Mouse (Mus musculus) adrenal gland, adult 18-20 months (tissue): Measurements from ENCODE around the gene Mapkapk2. TPM values are rescaled to one million over a fixed set of nuclear protein-coding genes. Genes with fewer than 3 reads are reported as not detected.
"Not testable (repeated sequence)": the region's sequence is repeated elsewhere in the genome, so short reads cannot be mapped to it uniquely, and the experiment has no call there.

Source experiments
- DNase-seq, 2 experiments: peaks; one replicate each; pipeline ENCODE4 v3.0.0; 2021 to 2022; ENCODE audit warnings: low spot score in 2 of 2
- long read RNA-seq, 2 experiments: library from polyadenylated mRNA; stranded (forward); transcript quantifications; one replicate each; pipeline ENCODE4 v2.0.0; 2021
- total RNA-seq, 2 experiments: library from RNA; stranded (reverse); gene quantifications; 1 replicate in 1 of 2; 2 replicates in 1 of 2; pipeline ENCODE4 v1.2.3; 2021

Gene Mapkapk2
- total RNA-seq: 100 to 1,000 TPM; 198 to 219 TPM
- long read RNA-seq, experiment 1, transcript Mapkapk2-201 (10 exons, 2,854 nt): major isoform, 335 of 366 reads
- long read RNA-seq, experiment 1, partial matches to known transcripts: 6 of 366 reads
- long read RNA-seq, experiment 1, other reads (novel, unspliced or antisense): 25 of 366 reads
- long read RNA-seq, experiment 2, transcript Mapkapk2-201 (10 exons, 2,854 nt): major isoform, 433 of 490 reads
- long read RNA-seq, experiment 2, partial matches to known transcripts: 24 of 490 reads
- long read RNA-seq, experiment 2, other reads (novel, unspliced or antisense): 33 of 490 reads

DNA sequence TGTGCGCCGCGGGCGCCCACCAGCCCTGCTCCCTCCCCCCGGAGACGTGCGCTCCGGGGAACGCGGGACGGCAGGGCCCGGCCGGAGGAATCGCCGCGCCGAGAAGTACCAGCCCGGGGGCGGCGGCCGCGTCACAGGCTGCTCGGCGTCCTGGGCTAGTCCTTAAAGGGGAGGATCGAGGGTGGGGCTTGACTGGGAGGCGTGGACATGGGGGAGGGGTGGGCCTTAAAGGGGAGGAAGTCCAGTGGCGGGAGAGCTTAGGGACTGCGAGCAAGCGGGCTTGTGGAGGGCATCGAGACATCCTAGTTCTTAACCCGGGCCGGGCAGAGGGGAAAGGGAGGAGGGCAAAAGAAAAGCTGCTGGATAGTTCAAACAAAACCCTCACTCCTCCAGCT is at the start of gene Mapkapk2:
Gene Mapkapk2, minus strand, starts transcription at position 127 of the 395 bp plus-strand sequence.
- peak; percentile 94 to 96 for DNase-seq

DNA sequence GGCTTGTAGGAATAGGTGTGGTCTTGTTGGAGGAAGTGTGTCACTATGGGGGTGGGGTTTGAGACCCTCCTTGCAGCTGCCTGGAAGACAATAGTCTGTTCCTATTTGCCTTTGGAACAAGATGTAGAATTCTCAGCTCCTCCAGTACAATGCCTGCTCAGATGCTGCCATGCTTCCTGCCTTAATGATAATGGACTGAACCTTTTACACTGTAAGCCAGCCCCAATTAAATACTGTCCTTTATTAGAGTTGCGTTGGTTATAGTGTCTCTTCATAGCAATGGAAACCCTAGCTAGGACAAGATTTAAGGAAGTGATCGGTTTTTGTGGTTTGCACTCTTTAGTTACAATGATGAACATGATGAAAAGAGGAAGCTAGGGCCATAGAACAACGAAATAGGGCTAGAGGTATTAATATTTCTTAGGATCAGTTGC is 48.6 kb upstream of the Mapkapk2 start:
- no peak for DNase-seq

GRCm38 (mm10) chr1:131145222-131145621 is 47.6 kb upstream of the Mapkapk2 start:
- DNase-seq: not testable (repeated sequence)

- no peak for DNase-seq
Observed at GRCm38 (mm10) chr1:131142472-131142871, 44.8 kb upstream of the Mapkapk2 start.

DNA sequence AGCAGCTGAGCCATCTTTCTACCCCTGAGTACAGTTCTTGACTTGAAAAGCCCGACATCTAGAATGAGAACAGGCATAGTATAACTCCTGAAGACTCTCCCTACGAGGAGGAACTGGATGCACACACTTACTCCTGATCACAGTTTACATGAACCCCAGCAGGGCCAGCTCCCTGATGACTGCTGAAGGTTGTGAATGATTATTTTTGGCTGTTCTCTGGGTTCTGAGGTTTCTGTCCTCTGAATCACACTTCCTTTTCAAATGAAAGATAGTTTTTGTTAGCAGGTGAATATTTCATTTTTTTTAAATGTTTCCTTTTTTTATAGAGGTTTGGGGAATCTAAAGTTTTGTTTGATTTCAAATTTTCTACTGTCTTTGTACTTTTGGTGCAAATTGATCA is 43.8 kb upstream of the Mapkapk2 start:
- DNase-seq: no peak

DNA sequence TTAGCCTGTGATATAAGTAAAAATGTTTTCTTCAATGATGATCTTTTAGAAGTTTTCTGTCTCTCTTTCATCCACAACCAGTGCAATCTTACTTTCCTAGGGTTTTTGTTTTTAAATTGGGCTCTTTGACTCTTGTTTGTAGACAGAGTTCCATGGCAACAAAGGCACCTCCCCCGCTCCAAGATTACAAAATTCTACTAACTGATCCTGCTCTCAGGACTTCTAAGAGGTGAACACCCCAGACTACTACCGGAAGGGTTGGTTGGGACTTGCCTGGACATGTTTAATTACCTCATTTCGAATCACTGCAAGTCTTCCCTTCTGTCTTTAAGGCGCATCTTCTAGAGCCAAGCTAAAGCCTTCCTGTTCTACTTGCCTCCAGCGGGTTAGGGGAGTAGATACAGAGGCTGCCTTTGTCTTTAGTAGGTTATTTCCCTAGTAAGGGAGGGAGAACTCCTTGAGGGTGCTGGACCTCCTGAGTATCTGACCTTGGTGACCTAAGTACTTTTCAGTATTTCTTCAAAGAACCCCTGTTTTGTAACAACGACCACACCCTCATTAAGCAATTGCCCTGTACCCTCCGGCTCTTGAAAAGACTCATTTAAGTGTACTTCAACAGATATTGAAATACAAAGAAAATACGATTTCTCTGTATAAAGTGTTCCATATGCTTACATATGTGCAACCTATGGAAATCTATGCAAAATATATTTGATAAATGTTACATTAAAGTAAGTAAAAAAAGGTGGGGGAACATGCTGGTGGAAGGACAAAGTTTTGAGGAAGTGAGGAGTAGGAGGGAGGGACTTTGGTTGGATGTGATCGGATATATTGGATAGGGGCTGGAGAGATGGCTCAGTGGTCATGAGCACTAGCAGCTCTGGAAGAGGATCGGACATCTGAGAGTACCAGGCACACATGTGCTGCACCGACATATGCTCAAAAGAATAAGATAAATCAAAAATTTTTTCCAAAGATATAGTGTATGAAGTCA is 41.8 kb upstream of the Mapkapk2 start:
- no peak for DNase-seq

DNA sequence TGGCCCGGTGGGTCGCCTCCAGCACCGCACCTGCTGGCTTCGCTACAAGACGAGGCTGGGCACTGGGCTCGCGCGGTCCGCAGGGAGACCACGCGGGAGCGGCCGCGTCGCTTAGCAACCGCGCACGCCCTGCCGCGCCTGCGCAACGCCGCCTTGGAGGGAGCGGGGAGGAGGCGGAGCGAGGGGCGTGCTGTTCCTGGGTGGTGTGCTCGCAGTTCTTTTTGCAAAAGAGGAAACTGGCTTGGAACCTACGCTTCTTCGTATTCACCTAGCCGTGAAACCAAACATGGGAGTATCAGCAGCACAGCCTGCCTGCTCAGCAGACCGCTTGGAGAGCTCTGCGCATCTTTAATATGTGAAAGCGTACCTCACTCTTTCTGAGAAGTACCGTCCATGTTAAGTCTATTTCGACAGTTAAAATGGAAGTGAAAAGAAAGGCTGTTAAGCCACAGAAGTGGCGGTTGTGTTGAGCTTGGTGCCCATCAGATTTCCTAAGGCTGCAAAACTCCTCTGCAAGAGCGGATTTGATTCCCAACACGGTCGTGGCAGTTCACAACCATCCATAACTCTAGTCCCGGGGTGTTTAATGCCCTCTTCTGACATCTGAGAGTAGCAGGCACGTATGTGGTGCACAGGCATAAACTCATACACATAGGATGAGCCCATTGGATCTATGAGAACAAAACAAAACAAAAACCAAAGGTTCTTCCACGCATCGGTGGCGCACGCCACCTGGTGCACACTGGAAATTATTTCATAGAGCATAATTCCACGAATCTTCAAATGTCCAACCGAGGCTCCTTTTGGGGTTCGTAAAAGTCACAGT is 40.8 kb upstream of the Mapkapk2 start, which contains the start of gene Dyrk3:
Gene Dyrk3, minus strand, starts transcription at position 150 of the 826 bp plus-strand sequence.
- peak; percentile 92 to 93 for DNase-seq

DNA sequence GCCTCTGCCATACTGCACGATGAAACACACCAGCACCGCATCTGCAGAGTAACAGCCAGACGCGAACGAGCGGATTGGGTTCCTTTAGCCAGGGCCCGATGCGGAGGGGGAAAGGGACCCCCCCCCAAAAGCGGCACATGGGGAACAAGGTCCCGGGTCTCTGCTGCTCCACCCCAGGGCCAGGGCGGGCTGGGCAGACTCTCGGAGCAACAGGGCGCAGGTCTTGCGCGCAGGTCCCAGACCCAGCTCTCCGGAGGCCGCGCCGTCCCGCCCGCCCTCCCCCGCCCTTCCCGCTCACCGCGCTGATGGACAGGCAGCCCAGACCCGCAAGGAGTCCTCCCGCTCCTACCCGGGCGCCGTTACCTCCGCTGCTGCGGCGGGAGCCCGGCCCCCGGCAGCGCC is 40.1 kb upstream of the Mapkapk2 start:
- DNase-seq: no peak

DNA sequence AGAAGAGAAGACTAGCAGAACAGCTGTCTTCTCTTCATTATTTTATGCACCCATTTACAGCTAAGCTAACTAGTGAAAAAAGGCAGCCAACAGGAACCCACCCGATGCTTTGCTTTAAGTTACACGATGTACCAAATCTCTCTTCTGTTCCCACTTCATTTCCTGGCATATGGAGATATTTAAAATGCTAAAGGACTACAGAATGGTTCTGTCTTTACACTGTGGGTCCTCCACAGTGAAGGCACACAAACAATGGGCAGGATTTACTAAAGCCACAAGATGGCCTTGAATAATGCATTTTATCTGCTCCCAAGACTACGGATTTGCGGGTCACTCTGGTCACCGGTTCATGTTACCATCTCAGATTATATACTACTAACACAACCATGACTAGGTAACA is 39.5 kb upstream of the Mapkapk2 start:
- DNase-seq: no peak

DNA sequence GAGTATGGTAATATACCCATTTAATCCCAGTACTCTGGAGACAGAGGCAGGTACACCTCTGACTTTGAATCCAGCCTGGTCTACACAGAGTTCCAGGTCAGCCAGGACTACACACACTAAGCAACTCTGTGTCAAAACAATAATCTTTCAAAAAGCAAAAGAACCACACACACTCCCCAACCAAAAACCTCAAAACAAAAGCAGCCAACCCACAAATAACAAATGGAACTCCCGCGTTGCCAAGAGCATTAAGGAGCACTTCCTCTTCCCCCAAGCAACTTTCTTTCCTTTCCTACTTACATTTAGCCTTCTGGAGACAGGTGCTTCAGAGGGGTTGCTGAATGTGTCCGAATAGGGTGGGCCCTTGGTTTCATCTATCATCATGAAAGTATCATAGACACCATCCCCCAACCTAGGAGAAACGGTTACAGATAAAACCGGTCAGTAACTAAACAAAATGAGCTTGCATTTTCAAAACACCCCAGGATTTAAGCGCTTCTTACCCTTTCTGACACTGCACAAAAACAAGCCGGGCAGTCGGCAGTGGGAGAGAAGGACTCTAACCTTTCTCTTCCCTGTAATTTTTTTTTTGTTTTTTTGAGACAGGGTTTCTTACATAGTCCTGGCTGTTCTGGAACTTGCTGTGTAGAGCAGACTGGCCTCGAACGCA is 38.5 kb upstream of the Mapkapk2 start:
- DNase-seq: no peak

DNA sequence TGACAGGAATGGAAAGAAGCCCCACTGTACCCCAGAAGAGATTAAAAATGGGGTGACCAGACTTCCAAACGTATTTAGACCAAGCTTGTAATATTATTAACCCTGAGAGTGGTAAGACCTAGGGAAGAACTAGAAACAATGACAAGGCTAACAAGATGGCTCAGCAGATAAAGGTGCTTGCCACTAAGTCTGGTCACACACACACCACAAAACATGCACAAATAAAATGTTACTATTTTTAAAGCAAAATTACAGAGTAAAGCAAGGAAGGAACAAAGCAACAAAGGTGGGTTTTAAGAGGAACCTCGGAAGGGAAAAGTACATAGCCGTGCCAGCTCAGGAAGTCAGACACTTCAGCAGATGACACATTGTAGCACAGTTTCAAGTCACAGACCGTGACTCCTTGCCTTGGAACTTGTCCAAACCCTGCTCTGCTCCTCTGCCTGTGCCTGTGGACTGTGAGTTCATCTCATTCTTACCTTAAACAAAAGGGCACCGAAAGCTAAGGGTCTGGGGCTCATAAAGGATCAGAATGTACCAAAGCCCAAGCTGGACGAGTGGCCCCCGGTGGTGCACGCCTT is 37.4 kb upstream of the Mapkapk2 start:
- DNase-seq: peak in 1 of 2 experiments; percentile 64

DNA sequence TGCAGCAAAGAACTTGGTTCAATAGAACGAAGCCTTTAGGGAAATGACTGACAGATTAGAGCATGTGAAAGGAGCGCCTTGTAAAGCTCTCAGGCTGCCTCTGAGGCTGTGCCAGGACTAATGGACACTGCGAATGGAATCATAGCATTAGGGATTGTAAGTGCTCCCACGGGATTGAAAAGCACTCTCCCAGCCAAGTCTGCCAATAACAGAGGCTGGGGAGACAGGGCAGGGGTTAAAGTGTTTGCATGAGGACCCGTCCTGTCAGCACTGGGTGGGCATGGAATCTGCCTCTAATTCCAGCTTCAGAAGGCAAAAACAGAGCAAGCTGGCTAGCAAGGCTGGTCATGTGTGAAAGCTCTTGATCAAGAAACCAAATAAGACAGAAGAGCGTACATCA is 36.6 kb upstream of the Mapkapk2 start:
- DNase-seq: no peak

DNA sequence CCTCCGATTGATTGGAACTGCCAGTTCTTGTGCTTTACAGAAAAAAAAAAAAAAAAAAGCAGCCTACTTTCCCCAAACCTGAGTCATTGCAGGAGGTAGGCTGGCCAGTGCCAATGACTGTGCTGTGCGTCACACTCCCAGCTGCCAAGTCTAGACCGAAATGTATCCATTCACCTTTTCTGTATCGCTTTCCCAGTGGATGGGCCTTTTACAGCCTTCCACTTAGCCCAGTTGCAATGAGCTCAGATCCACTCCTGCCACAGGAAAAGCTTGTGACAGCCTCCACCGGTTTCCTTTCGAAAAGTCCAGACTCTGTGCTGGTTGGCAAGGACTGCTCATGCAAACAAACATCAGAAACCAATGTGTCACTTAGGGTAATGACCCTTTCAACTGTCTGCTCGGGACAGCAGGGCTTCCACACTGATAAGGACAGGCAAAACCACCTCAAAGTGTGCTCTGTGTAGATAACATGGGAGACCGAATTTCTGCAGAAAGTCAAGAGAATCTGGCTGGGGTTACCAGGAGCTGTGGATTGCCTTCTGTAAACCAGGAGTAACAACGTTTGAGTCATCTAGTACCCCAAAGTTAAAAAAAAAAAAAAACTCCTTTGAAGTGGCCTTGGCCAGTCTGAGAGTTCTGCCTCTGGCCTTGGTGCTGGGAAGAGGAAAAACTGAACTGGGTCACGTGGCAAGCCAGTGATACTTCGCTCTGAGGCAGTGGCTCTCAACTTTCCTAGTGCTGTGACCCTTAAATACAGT is 28.5 kb upstream of the Mapkapk2 start:
- peak in 1 of 2 experiments; percentile 43 for DNase-seq

- DNase-seq: no peak
Observed at GRCm38 (mm10) chr1:131123522-131124265, 26.1 kb upstream of the Mapkapk2 start.

DNA sequence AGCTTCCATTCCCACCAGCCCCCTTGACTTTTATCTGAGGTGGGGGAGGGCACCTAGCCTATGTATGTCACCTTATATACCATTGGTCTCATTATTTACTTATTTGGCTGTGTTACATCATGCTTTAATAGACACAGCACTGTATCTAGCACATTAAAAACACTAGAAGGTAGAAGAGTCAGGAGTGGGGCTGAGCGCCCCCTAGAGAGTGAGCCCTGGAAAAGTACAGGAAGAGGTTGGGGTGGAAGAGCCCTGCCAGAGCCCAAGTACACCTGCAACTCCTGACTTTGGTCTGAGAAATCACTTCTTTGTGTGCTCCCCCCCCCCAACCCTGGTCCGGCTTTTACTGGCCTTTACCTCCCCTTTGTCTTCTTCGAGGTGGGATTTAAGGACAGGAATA is 24.4 kb upstream of the Mapkapk2 start:
- no peak for DNase-seq

GRCm38 (mm10) chr1:131119026-131119425 is 21.4 kb upstream of the Mapkapk2 start:
- no peak for DNase-seq

GRCm38 (mm10) chr1:131118530-131118929 is 20.9 kb upstream of the Mapkapk2 start:
- no peak for DNase-seq

DNA sequence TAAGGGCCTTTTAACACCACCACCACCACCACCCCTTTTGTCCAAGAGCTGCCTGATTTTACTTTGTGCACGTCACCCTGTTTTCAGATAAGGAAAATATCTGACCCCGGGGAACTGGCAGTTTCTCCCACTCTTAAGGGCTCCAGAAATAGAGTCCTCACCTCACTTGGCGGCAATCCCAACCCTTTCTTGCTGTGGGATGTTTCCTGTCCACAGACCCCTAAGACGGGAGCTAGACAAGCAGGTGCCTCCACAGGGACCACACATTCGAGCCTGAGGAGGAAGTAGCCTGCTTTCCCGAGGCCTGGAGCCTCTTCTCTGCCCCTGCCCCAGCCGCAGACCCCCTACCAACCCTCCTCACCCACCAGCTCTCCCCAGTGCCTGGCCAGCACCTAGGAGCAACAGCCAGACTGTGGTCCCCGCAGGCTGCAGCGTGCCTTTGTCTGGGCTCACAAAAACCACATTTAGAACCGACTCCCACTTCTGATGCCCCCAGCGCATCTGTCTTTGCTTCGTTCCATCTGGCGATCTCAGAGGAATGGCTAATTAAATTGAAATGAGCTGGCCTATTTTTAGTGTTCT is 18.9 kb upstream of the Mapkapk2 start:
- DNase-seq: no peak
